Mouse (Mus musculus) midbrain, embryonic 11.5 days (tissue): ENCODE data around the gene Ccdc6. TPM values are rescaled to one million over a fixed set of nuclear protein-coding genes. Genes with fewer than 3 reads are reported as not detected.

ENCODE experiments used
- ATAC-seq: fragments of 200-750 bp; cut with Nextera tagmentation; 2 replicates; pipeline ENCODE4 v1.8.0; 2017; ENCODE audit warnings: moderate TSS enrichment, moderate library complexity; ENCODE audit not compliant: low FRiP score
- DNase-seq: peaks from one replicate; pipeline ENCODE4 v3.0.0; 2015; ENCODE audit warnings: low spot score; ENCODE audit errors: missing footprints
- H3K27ac ChIP-seq: fragments of 300-500 bp; sonication (generic); 2 replicates; pipeline ENCODE4 v1.5.1; 2014; ENCODE audit warnings: low read depth, low read length
- H3K27me3 ChIP-seq: fragments of 300-500 bp; sonication (generic); 2 replicates; pipeline ENCODE4 v1.6.1; 2014; ENCODE audit warnings: mild to moderate bottlenecking, low read length, moderate library complexity, mixed read lengths; ENCODE audit not compliant: control insufficient read depth, insufficient read depth
- H3K36me3 ChIP-seq: fragments of 300-500 bp; sonication (generic); 2 replicates; pipeline ENCODE4 v1.6.1; 2014; ENCODE audit warnings: mild to moderate bottlenecking, low read length, moderate library complexity, mixed read lengths; ENCODE audit not compliant: control insufficient read depth, insufficient read depth
- H3K4me1 ChIP-seq: fragments of 300-500 bp; sonication (generic); 2 replicates; pipeline ENCODE4 v1.6.1; 2014; ENCODE audit warnings: low read length; ENCODE audit not compliant: control insufficient read depth, insufficient read depth
- H3K4me2 ChIP-seq: fragments of 300-500 bp; sonication (generic); 2 replicates; pipeline ENCODE4 v1.6.1; 2014; ENCODE audit warnings: mild to moderate bottlenecking, moderate library complexity
- H3K4me3 ChIP-seq: fragments of 300-500 bp; sonication (generic); 2 replicates; pipeline ENCODE4 v1.5.1; 2014; ENCODE audit warnings: low read depth, low read length
- H3K9ac ChIP-seq: fragments of 300-500 bp; sonication (generic); 2 replicates; pipeline ENCODE4 v1.6.1; 2014; ENCODE audit warnings: low read length
- H3K9me3 ChIP-seq: fragments of 300-500 bp; sonication (generic); 2 replicates; pipeline ENCODE4 v1.6.1; 2016; ENCODE audit warnings: low read length; ENCODE audit not compliant: control insufficient read depth
- WGBS: fragments of 180-500 bp; shearing (Covaris S2); extraction: QIAGEN DNeasy Blood & Tissue Kit; methylation state at CpG from one replicate; pipeline ENCODE4 v1.1.7; 2014; 5-methylcytosine and 5-hydroxymethylcytosine counted together
- polyA plus RNA-seq: library from polyadenylated mRNA; unstranded; fragments of >200 nt; fragmentation: Nextera tagmentation; extraction: Ambion mirVana; gene quantifications from 2 replicates; pipeline ENCODE4 v1.2.1, GENCODE M21; 2014

The Ccdc6 gene
- polyA plus RNA-seq, 1 experiment from 2014 or later = 22.3 TPM

- Histone ChIP-seq H3K9me3 (no peaks in the 10 kb centered on the region), H3K4me3 (no peak overlapping the region), H3K4me1 (no peaks in the 10 kb centered on the region), H3K27me3 (no peaks in the 10 kb centered on the region), H3K36me3 (peaks cover under 1% of the 10 kb centered on the region; the same call in 1 of the 2 replicates), H3K9ac (no peak overlapping the region), H3K4me2 (no peak overlapping the region), H3K27ac (no peak overlapping the region)
- DNase-seq (peak; percentile 39), ATAC-seq (no peak)
- 95% methylated on average over 14 of the region's 14 CpGs for WGBS
Measured at GRCm38 (mm10) chr10:70161504-70161903, 64.6 kb downstream of the Ccdc6 start.

DNA sequence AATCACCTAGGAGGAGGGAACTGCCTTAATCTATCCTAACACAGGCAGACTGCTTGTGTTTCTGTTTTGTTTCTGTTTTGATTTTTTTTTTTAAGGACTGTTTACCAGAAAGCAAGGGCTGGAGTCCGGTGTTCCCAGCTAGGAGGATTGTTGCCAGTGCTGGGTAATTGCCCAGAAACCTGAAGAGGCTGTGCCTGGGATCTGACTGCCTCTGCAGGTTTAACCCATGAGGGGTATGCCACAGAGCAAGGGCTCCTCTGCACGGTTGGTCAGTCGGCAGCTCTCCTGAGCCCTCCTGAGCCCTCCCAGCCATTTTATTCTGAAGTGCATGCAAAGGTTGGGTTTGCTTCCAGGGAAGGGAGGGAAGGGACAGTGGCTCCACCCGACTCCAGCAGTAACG, 66.8 kb downstream of the Ccdc6 start:
- Histone ChIP-seq H3K27me3 (no peaks in the 10 kb centered on the region), H3K4me3 (no peak overlapping the region), H3K9me3 (no peaks in the 10 kb centered on the region), H3K36me3 (peaks cover 2% of the 10 kb centered on the region), H3K27ac (no peak overlapping the region), H3K4me2 (no peak overlapping the region), H3K4me1 (no peaks in the 10 kb centered on the region), H3K9ac (no peak overlapping the region)
- 53% methylated on average over 5 of the region's 5 CpGs for WGBS
- no peak for ATAC-seq
- DNase-seq = no peak

- Histone ChIP-seq H3K4me3 (no peak overlapping the region), H3K36me3 (peaks cover 2% of the 10 kb centered on the region), H3K9me3 (no peaks in the 10 kb centered on the region), H3K27me3 (no peaks in the 10 kb centered on the region), H3K27ac (no peak overlapping the region), H3K4me1 (no peaks in the 10 kb centered on the region), H3K4me2 (no peak overlapping the region), H3K9ac (no peak overlapping the region)
- ATAC-seq (no peak), DNase-seq (no peak)
- 89% methylated on average over 6 of the region's 6 CpGs for whole genome bisulfite sequencing
Measured at GRCm38 (mm10) chr10:70165877-70166276, 69.0 kb downstream of the Ccdc6 start.

GRCm38 (mm10) chr10:70166427-70166826, 69.5 kb downstream of the Ccdc6 start:
- no peaks in the 10 kb centered on the region for H3K27me3 ChIP-seq
- WGBS = 92% methylated on average over 5 of the region's 5 CpGs
- H3K4me3 ChIP-seq = no peak overlapping the region
- no peak for DNase-seq
- H3K9me3 ChIP-seq = no peaks in the 10 kb centered on the region
- no peak overlapping the region for H3K4me2 ChIP-seq
- no peak for ATAC-seq
- peaks cover 2% of the 10 kb centered on the region for H3K36me3 ChIP-seq
- H3K27ac ChIP-seq = no peak overlapping the region
- no peak overlapping the region for H3K9ac ChIP-seq
- H3K4me1 ChIP-seq = no peaks in the 10 kb centered on the region

DNA sequence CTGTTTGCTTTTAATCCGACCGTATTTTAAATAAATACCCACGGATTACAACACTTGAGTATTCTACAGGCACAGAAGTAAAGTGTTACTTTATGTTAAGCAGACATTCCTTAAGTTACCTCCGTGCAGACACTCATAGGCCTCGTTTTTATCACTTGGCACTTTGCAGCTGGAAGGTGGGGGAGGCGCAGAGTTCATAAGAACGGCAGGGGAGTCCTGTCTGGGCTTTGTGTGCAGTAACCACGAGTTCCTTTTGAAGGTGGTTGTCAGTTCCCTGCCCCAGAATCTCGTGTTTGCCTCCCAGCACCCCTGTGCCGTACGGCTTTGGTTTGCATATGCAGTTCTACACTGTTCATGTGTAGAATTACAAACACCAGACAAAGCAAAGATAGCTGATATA, 70.7 kb downstream of the Ccdc6 start:
- DNase-seq (peak; percentile 64), ATAC-seq (no peak)
- Histone ChIP-seq H3K36me3 (peaks cover 2% of the 10 kb centered on the region), H3K9ac (no peak overlapping the region), H3K9me3 (no peaks in the 10 kb centered on the region), H3K4me1 (no peaks in the 10 kb centered on the region), H3K4me2 (no peak overlapping the region), H3K4me3 (no peak overlapping the region), H3K27me3 (no peaks in the 10 kb centered on the region), H3K27ac (no peak overlapping the region)
- 86% methylated on average over 11 of the region's 11 CpGs for WGBS

- no peak for ATAC-seq
- 80% methylated on average over 13 of the region's 13 CpGs for WGBS
- Histone ChIP-seq H3K9me3 (no peaks in the 10 kb centered on the region), H3K27ac (no peak overlapping the region), H3K4me1 (no peaks in the 10 kb centered on the region), H3K4me3 (no peak overlapping the region), H3K9ac (no peak overlapping the region), H3K27me3 (no peaks in the 10 kb centered on the region), H3K36me3 (peaks cover 2% of the 10 kb centered on the region), H3K4me2 (no peak overlapping the region)
- no peak for DNase-seq
Measured at GRCm38 (mm10) chr10:70168396-70168795, 71.5 kb downstream of the Ccdc6 start.

DNA sequence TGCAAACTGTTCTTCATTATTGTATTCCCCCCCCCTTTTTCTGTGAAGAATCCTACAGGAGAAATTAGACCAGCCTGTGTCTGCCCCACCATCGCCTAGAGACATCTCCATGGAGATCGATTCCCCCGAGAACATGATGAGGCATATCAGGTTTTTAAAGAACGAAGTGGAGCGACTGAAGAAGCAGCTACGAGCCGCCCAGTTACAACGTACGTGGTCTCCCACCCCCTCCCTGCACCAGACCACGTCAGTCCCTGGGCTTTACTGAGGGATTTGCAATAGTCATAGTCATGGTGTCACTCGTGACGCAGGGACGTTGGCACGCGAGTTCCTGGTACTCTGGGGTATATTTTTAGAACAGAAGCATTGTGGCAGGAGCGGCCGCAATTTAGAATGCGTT, 72.1 kb downstream of the Ccdc6 start:
- Histone ChIP-seq H3K4me2 (no peak overlapping the region), H3K27me3 (no peaks in the 10 kb centered on the region), H3K36me3 (peaks cover 2% of the 10 kb centered on the region), H3K4me1 (no peaks in the 10 kb centered on the region), H3K9me3 (no peaks in the 10 kb centered on the region), H3K27ac (no peak overlapping the region), H3K9ac (no peak overlapping the region), H3K4me3 (no peak overlapping the region)
- WGBS = 88% methylated on average over 18 of the region's 18 CpGs
- ATAC-seq (no peak), DNase-seq (peak; percentile 78)

GRCm38 (mm10) chr10:70173314-70173713, 76.4 kb downstream of the Ccdc6 start:
- H3K4me2 ChIP-seq = no peak overlapping the region

DNA sequence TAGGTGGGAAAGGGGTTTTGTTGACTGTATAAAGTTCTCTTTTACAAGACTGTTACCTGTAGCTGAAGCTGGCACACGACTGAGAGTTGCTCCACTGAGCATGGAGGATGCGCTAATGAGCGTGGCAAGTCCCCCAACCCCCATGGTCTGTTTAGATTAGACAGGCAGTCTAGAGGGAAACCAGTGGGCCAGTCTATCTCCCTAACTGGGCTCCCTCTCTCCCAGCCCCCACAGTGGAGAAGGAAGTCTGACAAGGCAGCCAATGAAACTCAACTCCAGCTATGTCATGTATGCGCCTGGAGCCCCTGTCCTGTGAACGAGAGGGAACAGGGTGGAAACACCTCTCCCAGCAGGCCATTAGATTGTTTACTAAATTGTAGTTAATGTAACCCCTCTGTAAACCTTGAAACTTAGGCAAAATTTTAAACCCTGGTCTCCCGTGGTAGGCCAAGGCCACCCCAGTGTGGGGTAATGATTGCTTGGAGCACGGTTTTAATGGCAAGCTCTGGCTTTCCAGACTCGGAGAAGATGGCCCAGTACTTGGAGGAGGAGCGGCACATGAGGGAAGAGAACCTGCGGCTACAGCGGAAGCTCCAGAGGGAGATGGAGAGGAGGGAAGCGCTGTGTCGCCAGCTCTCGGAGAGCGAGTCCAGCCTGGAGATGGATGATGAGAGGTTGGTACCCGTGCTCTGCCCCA, 77.7 kb downstream of the Ccdc6 start:
- no peaks in the 10 kb centered on the region for H3K4me1 ChIP-seq
- 85% methylated on average over 16 of the region's 16 CpGs for WGBS

More at GRCm38 (mm10) chr10:70173314-70173713, 76.4 kb downstream of the Ccdc6 start:
- H3K36me3 ChIP-seq = no peaks in the 10 kb centered on the region
- no peak overlapping the region for H3K4me3 ChIP-seq
- no peaks in the 10 kb centered on the region for H3K9me3 ChIP-seq
- ATAC-seq (no peak; the same call in 1 of the 2 replicates), DNase-seq (no peak)
- no peak overlapping the region for H3K9ac ChIP-seq
- 54% methylated on average over 3 of the region's 3 CpGs for WGBS
- H3K27me3 ChIP-seq = no peaks in the 10 kb centered on the region
- no peaks in the 10 kb centered on the region for H3K4me1 ChIP-seq
- H3K27ac ChIP-seq = no peak overlapping the region

More for the DNA sequence above, 77.7 kb downstream of the Ccdc6 start:
- ATAC-seq (no peak), DNase-seq (no peak)
- H3K9me3 ChIP-seq = no peaks in the 10 kb centered on the region
- no peak overlapping the region for H3K4me2 ChIP-seq
- H3K27ac ChIP-seq = no peak overlapping the region
- H3K27me3 ChIP-seq = no peaks in the 10 kb centered on the region
- no peak overlapping the region for H3K9ac ChIP-seq
- H3K36me3 ChIP-seq = 0 out of 2 replicates have a peak, but pooled peaks cover 2% of the 10 kb centered on the region
- no peak overlapping the region for H3K4me3 ChIP-seq
